Mouse (Mus musculus): ENCODE measurements at regions not wholly inside any gene's neighbourhood (a gene's known extent, or its start where the extent isn't known, plus 50 kb on each side); places are given as distances from the start of the nearest gene placed in this dataset.
A peak's percentile ranks its signal among the peaks of the same experiment; 100 is the strongest.

DNA sequence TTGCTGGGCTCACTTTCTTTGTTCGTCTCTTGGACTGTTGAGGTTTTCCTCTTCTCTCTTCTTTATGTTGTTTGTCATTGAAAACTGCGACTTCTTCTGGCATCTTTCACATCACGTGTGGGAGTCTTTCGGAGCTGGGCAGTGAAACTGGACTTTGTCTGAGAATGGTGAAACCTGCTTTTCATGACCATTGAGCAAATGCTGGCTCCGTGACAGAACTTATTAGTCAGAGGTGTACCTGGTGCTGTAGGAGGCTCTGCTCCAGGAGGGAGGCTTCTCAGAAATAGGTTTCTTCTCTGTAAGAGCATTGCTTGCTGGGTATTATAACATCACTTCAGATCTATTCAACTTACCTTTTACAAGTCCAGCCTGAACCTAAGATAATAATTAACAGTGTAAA, 122.4 kb downstream of the Amer2 start:
- TF ChIP-seq CTCF (IDR thresholded peaks at IDR 0.05) = no peak
- Histone ChIP-seq H3K27ac (no peak overlapping the region), H3K4me3 (no peak overlapping the region)
- intact Hi-C loops (cut with DNase I) = no loop called here
- no peak for DNase-seq (ENCODE audit: extremely low spot score in 1 of 2, low spot score in 2 of 2)

DNA sequence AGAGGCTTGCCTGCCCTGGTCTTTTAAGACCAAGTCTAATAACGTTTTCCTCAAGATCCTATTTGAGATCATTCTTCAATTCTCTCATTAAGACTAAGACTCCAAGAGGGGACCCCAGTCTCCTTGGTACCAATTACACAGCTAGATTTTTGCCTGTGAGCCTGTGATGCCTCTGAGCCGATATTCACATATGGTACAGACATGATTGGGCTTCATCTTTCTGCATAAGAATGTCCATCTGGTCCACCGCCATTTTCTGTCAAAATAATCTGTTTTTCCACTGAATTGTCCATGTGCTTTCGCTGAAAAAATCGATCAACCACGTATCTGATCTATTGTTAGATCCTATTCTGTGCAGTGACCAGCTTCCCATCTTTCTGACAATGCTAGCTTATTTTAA, 129.5 kb downstream of the Amer2 start:
- Histone ChIP-seq H3K27ac (no peak overlapping the region), H3K4me3 (no peak overlapping the region)
- TF ChIP-seq CTCF (IDR thresholded peaks at IDR 0.05) = no peak
- DNase-seq (ENCODE audit: extremely low spot score in 1 of 2, low spot score in 2 of 2) = no peak
- intact Hi-C loops (cut with DNase I) = no loop called here

DNA sequence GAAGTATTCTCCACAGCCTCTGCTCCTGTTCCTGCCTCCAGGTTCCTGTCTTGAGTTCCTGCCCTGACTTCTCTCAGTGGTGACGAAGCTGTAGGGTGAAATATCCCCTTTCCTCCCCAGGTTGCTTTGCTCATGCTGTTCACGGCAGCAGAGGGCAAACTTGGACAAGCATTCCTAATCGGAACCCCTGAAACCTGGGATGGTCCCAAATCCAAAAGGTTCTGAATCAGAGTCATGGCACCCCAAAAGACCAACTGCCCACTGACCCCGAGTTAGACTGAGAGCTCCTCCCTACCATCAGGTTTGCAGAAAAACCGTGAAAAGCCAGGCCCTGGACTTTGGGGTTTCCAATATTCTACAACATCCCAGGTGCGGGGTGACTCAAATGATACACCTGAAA, 128.7 kb upstream of the Spata13 start:
- TF ChIP-seq CTCF (IDR thresholded peaks at IDR 0.05) = no peak
- H3K4me3 ChIP-seq = no peak overlapping the region
- intact Hi-C loops (cut with DNase I) = no loop called here
- no peak for DNase-seq (ENCODE audit: extremely low spot score in 1 of 2, low spot score in 2 of 2)
- H3K27ac ChIP-seq = no peak overlapping the region

DNA sequence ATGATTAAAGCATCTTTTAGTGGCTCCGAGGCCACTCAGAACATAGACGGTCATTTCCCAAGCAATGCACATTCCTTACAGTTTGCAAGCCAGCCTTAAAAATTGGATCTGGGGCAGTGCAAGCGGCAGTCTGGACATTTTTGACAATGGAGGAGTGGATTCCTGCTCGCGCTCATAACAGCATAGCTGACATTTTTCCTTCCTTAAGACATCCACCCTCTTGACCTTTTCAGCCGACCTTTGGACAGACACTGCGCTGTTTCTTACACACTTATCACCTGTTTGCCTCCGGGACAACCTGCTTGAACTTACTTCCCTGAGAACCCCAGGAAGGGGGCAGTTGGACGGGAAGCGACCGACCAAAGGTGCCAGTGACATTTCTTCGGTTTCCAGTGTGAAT, 127.5 kb upstream of the Spata13 start:
- H3K4me3 ChIP-seq = no peak overlapping the region
- DNase-seq (ENCODE audit: extremely low spot score in 1 of 2, low spot score in 2 of 2) = no peak
- intact Hi-C loops (cut with DNase I) = no loop called here
- no peak for TF ChIP-seq CTCF (IDR thresholded peaks at IDR 0.05)
- H3K27ac ChIP-seq = no peak overlapping the region

DNA sequence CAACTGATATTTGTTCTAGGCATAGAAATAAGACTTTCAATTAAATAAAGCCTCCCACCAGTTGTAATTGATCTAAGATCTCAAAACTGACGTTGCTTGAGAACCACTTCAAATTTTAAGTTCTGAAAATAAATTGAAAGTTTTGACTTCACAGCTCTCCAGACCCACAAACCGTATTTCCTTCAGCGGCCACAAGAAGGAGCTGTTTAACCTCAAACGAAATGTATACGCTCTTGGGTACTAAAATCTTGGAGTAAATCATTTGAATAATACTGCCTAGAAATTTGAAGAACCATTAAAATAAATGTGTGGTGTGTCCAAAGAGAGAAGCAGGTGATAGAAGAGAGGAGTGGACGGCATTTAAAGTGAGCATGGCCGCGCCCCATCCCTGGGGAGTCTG, 120.2 kb upstream of the Spata13 start:
- TF ChIP-seq CTCF (IDR thresholded peaks at IDR 0.05) = peak; percentile 78
- no peak overlapping the region for H3K27ac ChIP-seq
- H3K4me3 ChIP-seq = no peak overlapping the region
- no peak for DNase-seq (ENCODE audit: extremely low spot score in 1 of 2, low spot score in 2 of 2)
- intact Hi-C loops (cut with DNase I) = loop anchor here (2.0 to 10.0 kb wide), 2 partner anchors 257 to 601 kb away; no protein-coding TSS in a partner anchor

DNA sequence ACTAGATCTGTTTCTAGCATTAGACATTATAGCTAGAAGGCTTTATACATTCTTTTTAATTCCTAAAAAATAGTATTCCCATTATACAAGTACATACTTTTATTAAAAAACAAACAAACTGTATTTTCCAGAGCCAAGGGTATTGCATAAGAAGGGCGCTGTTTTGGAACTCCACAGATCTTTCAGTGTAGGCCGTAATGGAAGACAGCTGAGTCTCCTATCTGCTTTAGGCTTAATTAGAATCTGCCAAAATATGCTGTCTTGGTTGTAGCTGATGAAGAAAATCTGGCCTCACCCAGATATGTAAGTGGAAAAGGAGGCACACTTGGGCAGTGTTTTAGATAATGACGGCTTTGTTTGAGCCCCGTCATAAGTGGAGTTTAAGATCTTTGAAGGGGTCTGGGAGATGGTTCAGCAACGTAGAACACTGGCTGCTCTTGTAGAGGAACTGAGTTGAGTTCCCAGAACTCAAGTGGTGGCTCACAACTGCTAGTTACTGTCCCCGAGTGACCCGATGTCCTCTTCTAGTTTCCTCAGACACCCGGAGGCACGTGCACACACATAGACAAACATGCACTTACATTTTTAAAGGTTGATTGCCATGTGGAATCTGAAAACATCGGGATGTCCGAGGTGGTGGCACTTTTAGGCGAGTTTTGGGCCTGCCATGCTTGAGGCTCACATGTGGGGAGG, 118.6 kb upstream of the Spata13 start:
- no peak for TF ChIP-seq CTCF (IDR thresholded peaks at IDR 0.05)
- no peak overlapping the region for H3K27ac ChIP-seq
- no peak for DNase-seq (ENCODE audit: extremely low spot score in 1 of 2, low spot score in 2 of 2)
- intact Hi-C loops (cut with DNase I) = loop anchor here (10.0 kb wide), 1 partner anchor 600 kb away; no protein-coding TSS in a partner anchor
- H3K4me3 ChIP-seq = no peak overlapping the region

DNA sequence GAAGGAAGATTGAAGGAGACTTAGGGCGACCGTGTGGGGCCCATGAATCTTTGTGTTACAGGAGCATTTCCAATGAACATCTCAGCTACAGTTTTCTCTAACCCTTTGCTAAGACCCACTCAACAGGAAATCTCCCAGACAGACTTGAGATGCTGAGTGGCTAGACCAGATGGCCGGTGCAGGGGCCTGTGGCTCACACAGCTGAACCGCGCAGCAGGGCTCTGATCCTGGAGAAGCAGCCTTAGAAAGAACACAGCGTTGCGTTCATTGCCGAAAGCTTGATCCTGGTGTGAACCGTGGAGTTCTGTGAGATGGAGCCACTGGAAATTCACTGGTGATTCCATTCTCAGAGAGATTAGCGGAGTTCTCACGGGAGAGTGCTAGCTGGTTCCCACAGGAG, 115.9 kb upstream of the Spata13 start:
- H3K27ac ChIP-seq = no peak overlapping the region
- intact Hi-C loops (cut with DNase I) = loop anchor here (10.0 kb wide), 1 partner anchor 597 kb away; no protein-coding TSS in a partner anchor
- DNase-seq (ENCODE audit: extremely low spot score in 1 of 2, low spot score in 2 of 2) = no peak
- H3K4me3 ChIP-seq = no peak overlapping the region
- TF ChIP-seq CTCF (IDR thresholded peaks at IDR 0.05) = no peak

DNA sequence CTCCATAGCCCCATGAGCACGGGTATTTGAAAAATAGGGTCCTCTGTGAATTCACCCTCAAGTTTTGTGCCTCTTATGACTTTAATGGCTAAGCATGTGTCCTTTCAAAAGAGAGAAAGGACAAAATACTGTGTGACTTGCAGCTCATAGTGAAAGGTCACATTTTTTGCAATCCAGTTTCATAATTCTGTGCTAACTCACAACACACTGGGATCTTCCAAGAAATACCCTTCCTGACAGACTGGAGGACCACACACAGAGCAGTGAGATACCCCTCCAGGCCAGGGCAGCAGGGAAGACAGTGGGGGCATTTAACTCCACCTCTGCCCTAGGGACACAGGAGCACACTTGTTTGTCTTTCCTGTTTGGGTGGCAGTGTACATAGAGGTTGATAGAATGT, 110.8 kb upstream of the Spata13 start:
- TF ChIP-seq CTCF (IDR thresholded peaks at IDR 0.05) = no peak
- Histone ChIP-seq H3K4me3 (no peak overlapping the region), H3K27ac (no peak overlapping the region)
- no peak for DNase-seq (ENCODE audit: extremely low spot score in 1 of 2, low spot score in 2 of 2)
- intact Hi-C loops (cut with DNase I) = no loop called here

DNA sequence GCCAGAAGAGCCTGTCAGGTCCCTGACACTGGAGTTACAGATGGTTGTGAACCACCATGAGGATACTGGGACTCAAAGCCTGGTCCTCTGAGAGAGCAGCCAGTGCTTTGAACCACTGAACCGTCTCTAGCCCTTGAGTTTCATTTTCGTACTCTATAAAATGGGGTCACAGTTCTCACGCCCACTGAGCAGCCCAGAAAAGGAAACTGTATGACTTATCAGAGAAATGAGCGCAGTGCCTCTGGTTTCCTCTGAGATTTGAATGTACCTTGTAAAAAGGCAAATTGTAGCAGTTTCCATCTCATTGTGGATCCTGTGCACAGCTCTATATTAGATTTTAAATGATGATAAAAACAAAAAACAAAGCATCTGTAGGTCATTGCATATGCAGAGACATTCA, 108.9 kb upstream of the Spata13 start:
- intact Hi-C loops (cut with DNase I) = loop anchor here (1.0 to 5.0 kb wide), 3 partner anchors 107 to 247 kb away; partner anchors contain the start of gene Spata13
- TF ChIP-seq CTCF (IDR thresholded peaks at IDR 0.05) = no peak
- DNase-seq (ENCODE audit: extremely low spot score in 1 of 2, low spot score in 2 of 2) = no peak
- Histone ChIP-seq H3K27ac (no peak overlapping the region), H3K4me3 (no peak overlapping the region)

DNA sequence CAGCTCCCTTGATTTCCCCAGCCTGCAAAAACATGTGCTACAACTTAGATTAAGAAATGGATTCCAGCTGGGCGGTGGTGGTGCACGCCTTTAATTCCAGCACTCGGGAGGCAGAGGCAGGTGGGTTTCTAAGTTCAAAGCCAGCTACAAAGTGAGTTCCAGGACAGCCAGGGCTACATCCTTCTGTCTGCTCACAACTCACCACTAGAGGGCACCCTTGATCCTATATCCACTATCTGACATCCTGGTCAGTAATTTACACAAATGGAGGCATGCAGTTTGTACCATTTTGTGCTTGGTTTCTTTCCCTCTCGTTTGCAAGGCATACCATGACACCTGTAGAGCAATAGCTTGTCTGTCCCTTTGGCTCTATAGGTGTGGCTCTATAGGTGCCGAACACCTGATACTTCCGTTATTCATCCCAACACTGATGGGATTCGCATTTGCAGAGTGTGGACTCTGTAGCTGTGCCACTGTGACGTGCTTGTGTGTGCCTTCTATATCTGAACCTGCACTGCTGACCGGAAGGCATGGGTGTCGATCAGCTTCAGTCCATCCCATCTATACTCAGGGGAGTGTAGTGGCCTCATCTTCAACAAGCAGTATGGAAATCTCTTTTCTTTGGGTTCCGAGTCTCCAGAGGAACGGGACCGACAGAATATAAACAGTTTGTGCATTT, 108.4 kb upstream of the Spata13 start:
- peak; percentile 60 to 67 for DNase-seq (ENCODE audit: extremely low spot score in 1 of 2, low spot score in 2 of 2)
- Histone ChIP-seq H3K27ac (no peak overlapping the region), H3K4me3 (no peak overlapping the region)
- intact Hi-C loops (cut with DNase I) = loop anchor here (1.0 to 5.0 kb wide), 3 partner anchors 107 to 247 kb away; partner anchors contain the start of gene Spata13
- peak; percentile 81 for TF ChIP-seq CTCF (IDR thresholded peaks at IDR 0.05)

DNA sequence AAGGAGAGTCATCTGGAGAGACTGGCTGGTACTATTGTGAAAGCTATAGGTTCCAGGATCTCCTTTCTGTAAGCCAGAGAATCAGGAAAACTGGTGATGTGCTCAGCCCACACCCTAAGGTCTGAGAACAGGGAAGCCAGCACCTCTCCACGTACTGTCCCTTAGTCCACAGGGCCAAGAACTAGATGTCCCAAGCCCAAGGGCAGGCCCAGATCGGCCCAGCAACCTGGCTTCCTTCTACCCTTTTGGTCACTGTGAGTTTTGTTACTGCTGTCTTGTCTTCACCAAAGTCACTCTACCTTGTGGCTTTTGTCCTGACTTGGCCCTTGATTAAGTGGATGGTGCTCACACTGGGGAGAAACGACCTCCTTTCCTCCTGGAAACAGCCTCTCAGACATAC, 107.8 kb upstream of the Spata13 start:
- intact Hi-C loops (cut with DNase I) = loop anchor here (1.0 to 5.0 kb wide), 3 partner anchors 106 to 246 kb away; partner anchors contain the start of gene Spata13
- H3K4me3 ChIP-seq = no peak overlapping the region
- no peak for DNase-seq (ENCODE audit: extremely low spot score in 1 of 2, low spot score in 2 of 2)
- no peak for TF ChIP-seq CTCF (IDR thresholded peaks at IDR 0.05)
- H3K27ac ChIP-seq = no peak overlapping the region

DNA sequence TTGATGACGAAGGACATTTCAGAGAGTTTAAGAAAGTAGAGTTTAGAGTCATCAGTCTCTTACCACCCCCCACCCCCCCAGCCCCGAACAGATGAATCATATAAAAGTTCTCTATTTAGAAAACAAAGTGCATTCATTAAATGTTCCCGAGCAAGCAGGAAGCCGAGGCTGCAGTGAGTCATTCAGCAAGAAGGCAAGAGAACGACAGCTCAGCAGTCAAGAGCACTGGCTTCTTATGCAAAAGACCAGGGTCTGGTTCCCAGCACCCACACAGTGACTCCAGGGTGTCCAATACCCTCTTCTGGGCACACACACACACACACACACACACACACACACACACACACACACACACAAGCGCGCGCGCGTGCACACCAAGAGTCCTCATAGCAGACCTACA, 107.0 kb upstream of the Spata13 start:
- no peak for TF ChIP-seq CTCF (IDR thresholded peaks at IDR 0.05)
- intact Hi-C loops (cut with DNase I) = loop anchor here (5.0 kb wide), 2 partner anchors 105 to 245 kb away; partner anchors contain the start of gene Spata13
- Histone ChIP-seq H3K27ac (no peak overlapping the region), H3K4me3 (no peak overlapping the region)
- DNase-seq (ENCODE audit: extremely low spot score in 1 of 2, low spot score in 2 of 2) = no peak
